Mouse (Mus musculus): ENCODE measurements around the gene Smlr1. TPM values are rescaled to one million over a fixed set of nuclear protein-coding genes. Genes with fewer than 3 reads are reported as not detected.

Gene Smlr1
- polyA plus RNA-seq, 1 experiment from 2014 or later = not detected

DNA sequence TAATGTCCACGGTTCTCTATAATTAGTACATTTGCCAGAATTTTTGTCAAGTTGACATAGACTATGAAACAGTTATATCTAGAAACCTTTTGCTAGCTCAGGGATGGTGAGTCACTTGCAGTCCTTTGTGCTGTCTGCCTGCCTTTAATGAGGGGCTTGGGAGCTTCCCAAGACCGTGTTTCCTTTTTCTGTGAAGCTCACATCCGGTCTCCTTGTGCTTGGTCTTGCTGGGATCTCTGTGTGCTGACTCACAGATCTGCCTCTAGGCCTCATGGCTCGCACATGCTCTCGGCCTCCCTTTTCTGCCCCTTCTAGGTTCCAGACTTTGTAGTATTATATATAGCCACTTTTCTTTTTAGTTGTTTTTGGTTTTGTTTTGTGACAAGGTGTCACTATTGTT lies 15.6 kb downstream of the Smlr1 start:
- no peaks in the 10 kb centered on the region for H3K9me3 ChIP-seq (ENCODE audit: control insufficient read depth, low read length)
- no peak overlapping the region for H3K9ac ChIP-seq (ENCODE audit: low read depth, low read length)
- no peak overlapping the region for H3K4me2 ChIP-seq (ENCODE audit: low read length)
- no peaks in the 10 kb centered on the region for H3K4me1 ChIP-seq (ENCODE audit: control insufficient read depth, insufficient read depth, low read depth, low read length)
- H3K36me3 ChIP-seq (ENCODE audit: control insufficient read depth, insufficient read depth, low read length) = peaks cover 2% of the 10 kb centered on the region; the same call in 1 of the 2 replicates
- no peak overlapping the region for H3K4me3 ChIP-seq (ENCODE audit: low read length)
- no peaks in the 10 kb centered on the region for H3K27me3 ChIP-seq (replicated peaks; ENCODE audit: control insufficient read depth, insufficient read depth, low read length)
- 81% methylated on average over 5 of the region's 5 CpGs for WGBS
- H3K27ac ChIP-seq (ENCODE audit: low read depth, low read length) = no peak overlapping the region
- no peak for ATAC-seq

DNA sequence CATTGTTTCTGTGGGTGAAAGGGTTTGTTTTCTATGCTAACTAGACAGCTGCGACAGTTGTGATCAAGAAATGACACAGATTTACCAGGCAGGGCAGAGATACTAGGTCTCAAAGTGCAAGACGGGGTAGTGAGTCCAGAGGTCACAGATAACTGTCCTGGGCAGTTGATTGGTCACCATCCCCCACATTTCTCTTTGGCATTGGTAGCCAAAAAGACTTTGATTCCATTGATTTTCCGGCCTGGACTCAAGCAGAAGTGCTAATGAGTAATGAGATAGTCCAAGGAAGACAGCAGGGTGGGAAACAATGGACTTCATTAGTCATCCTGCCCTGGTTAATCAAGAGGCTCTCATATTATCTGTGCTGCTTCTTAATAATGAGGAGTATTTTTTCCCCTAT lies 16.1 kb downstream of the Smlr1 start:
- H3K4me2 ChIP-seq (ENCODE audit: low read length) = no peak overlapping the region
- no peaks in the 10 kb centered on the region for H3K4me1 ChIP-seq (ENCODE audit: control insufficient read depth, insufficient read depth, low read depth, low read length)
- WGBS = 62% methylated on average over 3 of the region's 3 CpGs
- H3K9ac ChIP-seq (ENCODE audit: low read depth, low read length) = no peak overlapping the region
- no peaks in the 10 kb centered on the region for H3K9me3 ChIP-seq (ENCODE audit: control insufficient read depth, low read length)
- H3K4me3 ChIP-seq (ENCODE audit: low read length) = no peak overlapping the region
- no peak overlapping the region for H3K27ac ChIP-seq (ENCODE audit: low read depth, low read length)
- ATAC-seq = no peak
- no peaks in the 10 kb centered on the region for H3K27me3 ChIP-seq (replicated peaks; ENCODE audit: control insufficient read depth, insufficient read depth, low read length)
- peaks cover 2% of the 10 kb centered on the region; the same call in 1 of the 2 replicates for H3K36me3 ChIP-seq (ENCODE audit: control insufficient read depth, insufficient read depth, low read length)

DNA sequence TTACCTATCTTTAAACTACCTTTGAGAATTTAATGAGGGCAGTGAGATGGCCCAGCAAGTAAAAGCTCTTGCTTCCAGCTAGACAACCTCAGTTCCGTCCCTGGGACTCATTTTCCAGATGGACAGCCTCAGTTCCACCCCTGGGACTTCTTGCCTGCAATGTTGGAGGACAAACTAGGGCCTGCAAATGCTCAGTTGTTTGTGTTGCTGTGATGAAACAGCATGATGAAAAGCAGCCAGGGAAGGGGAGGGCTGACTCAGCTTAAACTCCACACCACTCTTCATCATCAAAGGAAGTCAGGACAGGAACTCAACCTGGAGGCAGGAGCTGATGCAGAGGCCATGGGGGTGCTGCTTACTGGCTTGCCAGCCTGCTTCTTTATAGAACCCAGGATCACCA lies 22.2 kb downstream of the Smlr1 start:
- 60% methylated on average over 1 of the region's 1 CpGs for WGBS
- Histone ChIP-seq H3K36me3 (ENCODE audit: control insufficient read depth, insufficient read depth, low read length) (peaks cover 2% of the 10 kb centered on the region; the same call in 1 of the 2 replicates), H3K4me3 (ENCODE audit: low read length) (no peak overlapping the region), H3K9ac (ENCODE audit: low read depth, low read length) (no peak overlapping the region), H3K4me1 (ENCODE audit: control insufficient read depth, insufficient read depth, low read depth, low read length) (no peaks in the 10 kb centered on the region), H3K4me2 (ENCODE audit: low read length) (no peak overlapping the region), H3K27ac (ENCODE audit: low read depth, low read length) (no peak overlapping the region), H3K9me3 (ENCODE audit: control insufficient read depth, low read length) (no peaks in the 10 kb centered on the region), H3K27me3 (replicated peaks; ENCODE audit: control insufficient read depth, insufficient read depth, low read length) (no peaks in the 10 kb centered on the region)
- ATAC-seq = no peak

DNA sequence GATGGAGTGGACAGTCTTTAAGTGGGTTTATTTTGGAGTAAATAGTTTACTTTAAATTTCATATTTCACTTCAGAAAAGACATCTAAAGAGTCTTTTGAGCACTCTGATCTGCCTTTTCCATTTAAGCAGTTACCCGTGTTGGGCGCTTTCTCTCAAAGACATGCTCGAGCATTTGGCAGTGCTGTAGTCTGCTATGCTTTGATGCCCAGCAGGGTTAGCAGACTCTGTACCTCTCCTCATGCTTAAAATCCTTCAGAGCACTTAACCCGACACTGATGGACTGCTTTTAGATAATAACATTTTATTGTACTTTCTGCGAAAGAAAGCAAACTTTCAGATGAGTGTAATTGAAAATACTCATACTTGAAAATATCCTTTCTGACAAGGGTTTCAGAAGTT lies 32.8 kb downstream of the Smlr1 start:
- H3K36me3 ChIP-seq (ENCODE audit: control insufficient read depth, insufficient read depth, low read length) = no peaks in the 10 kb centered on the region; the same call in 1 of the 2 replicates
- H3K9ac ChIP-seq (ENCODE audit: low read depth, low read length) = no peak overlapping the region
- no peaks in the 10 kb centered on the region for H3K4me1 ChIP-seq (ENCODE audit: control insufficient read depth, insufficient read depth, low read depth, low read length)
- H3K4me2 ChIP-seq (ENCODE audit: low read length) = no peak overlapping the region
- no peaks in the 10 kb centered on the region for H3K9me3 ChIP-seq (ENCODE audit: control insufficient read depth, low read length)
- ATAC-seq = no peak
- no peak overlapping the region for H3K4me3 ChIP-seq (ENCODE audit: low read length)
- no peak overlapping the region for H3K27ac ChIP-seq (ENCODE audit: low read depth, low read length)
- H3K27me3 ChIP-seq (replicated peaks; ENCODE audit: control insufficient read depth, insufficient read depth, low read length) = no peaks in the 10 kb centered on the region
- 90% methylated on average over 5 of the region's 5 CpGs for WGBS

DNA sequence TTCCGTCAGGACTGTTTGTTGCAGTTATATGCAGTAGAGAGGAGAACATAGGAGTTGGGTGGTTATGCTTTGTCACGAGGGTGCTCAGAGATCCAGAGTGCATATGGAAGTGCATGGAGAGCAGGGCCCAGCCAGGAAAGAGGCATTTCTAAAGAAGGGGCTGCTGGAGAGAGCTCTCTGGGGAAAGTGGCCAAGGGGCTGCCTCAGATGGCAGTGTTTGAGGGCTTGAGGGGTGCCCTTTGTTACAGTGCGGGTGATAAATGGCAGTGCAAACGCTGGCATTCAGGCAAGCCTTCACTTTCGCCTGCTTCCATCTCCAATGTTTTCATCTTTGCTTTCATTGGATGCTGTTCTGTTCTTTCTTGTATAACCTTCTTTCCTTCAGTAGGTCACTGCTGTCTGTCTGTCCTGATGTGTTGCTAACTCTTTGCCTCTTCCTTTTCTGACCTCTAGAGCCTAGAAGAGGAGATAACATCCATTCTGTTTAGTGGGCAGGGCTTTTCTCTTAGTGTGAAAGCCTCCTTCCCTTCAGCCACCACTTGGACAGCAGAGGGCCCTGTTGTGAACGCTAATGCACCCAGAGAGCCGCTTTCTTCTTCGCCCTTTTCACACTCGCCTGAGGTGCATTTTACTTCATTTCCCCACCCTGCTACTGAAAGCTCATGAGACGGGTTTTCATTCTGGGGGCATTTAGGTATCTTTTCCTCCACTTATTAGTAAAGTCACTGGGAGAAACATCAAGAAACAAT lies 36.6 kb downstream of the Smlr1 start:
- Histone ChIP-seq H3K36me3 (ENCODE audit: control insufficient read depth, insufficient read depth, low read length) (no peaks in the 10 kb centered on the region), H3K27ac (ENCODE audit: low read depth, low read length) (no peak overlapping the region), H3K27me3 (replicated peaks; ENCODE audit: control insufficient read depth, insufficient read depth, low read length) (no peaks in the 10 kb centered on the region), H3K4me3 (ENCODE audit: low read length) (no peak overlapping the region), H3K4me2 (ENCODE audit: low read length) (no peak overlapping the region), H3K4me1 (ENCODE audit: control insufficient read depth, insufficient read depth, low read depth, low read length) (no peaks in the 10 kb centered on the region), H3K9me3 (ENCODE audit: control insufficient read depth, low read length) (no peaks in the 10 kb centered on the region), H3K9ac (ENCODE audit: low read depth, low read length) (no peak overlapping the region; the same call in 1 of the 2 replicates)
- ATAC-seq = peak; percentile 72
- WGBS = 46% methylated on average over 10 of the region's 10 CpGs

DNA sequence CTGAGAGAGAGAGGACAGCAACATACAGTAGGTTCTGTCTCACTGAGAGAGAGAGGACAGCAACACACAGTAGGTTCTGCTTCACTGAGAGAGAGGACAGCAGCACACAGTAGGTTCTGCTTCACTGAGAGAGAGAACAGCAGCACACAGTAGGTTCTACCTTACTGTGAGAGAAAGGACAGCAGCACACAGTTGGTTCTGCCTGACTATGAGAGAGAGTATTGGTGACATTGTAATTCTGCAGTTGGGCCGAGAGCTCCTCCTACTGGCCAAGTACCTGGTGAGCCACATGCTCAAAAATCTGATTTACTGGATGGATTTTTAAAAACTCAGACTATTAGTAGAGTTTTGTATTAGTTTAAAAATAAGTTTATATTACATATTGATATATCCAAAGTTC lies 47.6 kb downstream of the Smlr1 start:
- Histone ChIP-seq H3K9ac (ENCODE audit: low read depth, low read length) (no peak overlapping the region), H3K9me3 (ENCODE audit: control insufficient read depth, low read length) (no peaks in the 10 kb centered on the region), H3K27me3 (replicated peaks; ENCODE audit: control insufficient read depth, insufficient read depth, low read length) (no peaks in the 10 kb centered on the region; the same call in 1 of the 2 replicates), H3K4me1 (ENCODE audit: control insufficient read depth, insufficient read depth, low read depth, low read length) (no peaks in the 10 kb centered on the region), H3K27ac (ENCODE audit: low read depth, low read length) (no peak overlapping the region), H3K4me2 (ENCODE audit: low read length) (no peak overlapping the region), H3K4me3 (ENCODE audit: low read length) (no peak overlapping the region), H3K36me3 (ENCODE audit: control insufficient read depth, insufficient read depth, low read length) (no peaks in the 10 kb centered on the region)
- peak; percentile 76; the same call in 1 of the 2 replicates for ATAC-seq
- 26% methylated on average over 1 of the region's 1 CpGs for WGBS

DNA sequence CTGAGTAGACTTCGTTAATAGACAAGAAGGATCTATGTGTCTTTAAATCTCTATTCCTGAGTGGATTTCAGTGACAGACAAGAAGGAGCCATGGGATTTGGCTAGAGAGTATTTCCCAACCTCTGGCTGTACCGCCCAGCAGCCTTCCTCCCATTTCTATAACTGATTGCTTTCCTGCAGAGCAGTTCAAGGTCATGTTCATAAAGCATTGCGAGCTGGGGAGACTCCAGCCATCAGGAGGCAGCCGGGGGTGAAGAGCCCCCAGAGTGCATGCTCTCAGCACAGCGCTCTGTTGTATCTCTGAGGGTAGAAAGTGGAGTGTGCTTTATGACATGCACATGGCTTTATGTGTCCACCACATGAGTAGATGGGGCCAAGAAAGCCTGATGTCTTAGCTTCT lies 53.3 kb downstream of the Smlr1 start:
- no peaks in the 10 kb centered on the region for H3K4me1 ChIP-seq (ENCODE audit: control insufficient read depth, insufficient read depth, low read depth, low read length)
- no peaks in the 10 kb centered on the region for H3K36me3 ChIP-seq (ENCODE audit: control insufficient read depth, insufficient read depth, low read length)
- H3K9ac ChIP-seq (ENCODE audit: low read depth, low read length) = no peak overlapping the region
- no peaks in the 10 kb centered on the region for H3K9me3 ChIP-seq (ENCODE audit: control insufficient read depth, low read length)
- H3K4me2 ChIP-seq (ENCODE audit: low read length) = no peak overlapping the region
- H3K27ac ChIP-seq (ENCODE audit: low read depth, low read length) = no peak overlapping the region
- ATAC-seq = no peak
- no peak overlapping the region for H3K4me3 ChIP-seq (ENCODE audit: low read length)
- no peaks in the 10 kb centered on the region for H3K27me3 ChIP-seq (replicated peaks; ENCODE audit: control insufficient read depth, insufficient read depth, low read length)
- WGBS = 58% methylated on average over 5 of the region's 5 CpGs

DNA sequence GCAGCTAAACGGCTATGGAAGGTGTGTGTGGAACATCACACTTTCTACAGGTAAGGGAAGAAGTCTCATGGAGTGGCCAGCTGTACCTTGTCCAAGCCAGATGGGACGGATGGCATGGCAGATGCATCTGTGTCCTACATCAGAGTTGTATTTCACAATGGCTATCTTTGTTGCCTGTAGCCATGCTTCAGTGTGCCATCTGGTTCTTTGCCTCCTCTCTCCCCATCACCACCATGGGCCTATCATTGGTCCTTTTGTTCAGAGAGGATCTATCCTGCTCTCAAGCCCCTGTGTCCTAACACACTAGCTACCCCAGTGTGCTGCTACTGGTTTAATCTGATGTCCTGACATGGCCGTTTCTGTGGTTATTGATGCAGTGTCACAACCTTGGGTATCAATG lies 56.4 kb downstream of the Smlr1 start:
- 94% methylated on average over 3 of the region's 3 CpGs for WGBS
- no peak overlapping the region for H3K4me3 ChIP-seq (ENCODE audit: low read length)
- no peaks in the 10 kb centered on the region for H3K4me1 ChIP-seq (ENCODE audit: control insufficient read depth, insufficient read depth, low read depth, low read length)
- no peak for ATAC-seq
- no peaks in the 10 kb centered on the region for H3K9me3 ChIP-seq (ENCODE audit: control insufficient read depth, low read length)
- H3K9ac ChIP-seq (ENCODE audit: low read depth, low read length) = no peak overlapping the region
- H3K4me2 ChIP-seq (ENCODE audit: low read length) = no peak overlapping the region
- no peak overlapping the region for H3K27ac ChIP-seq (ENCODE audit: low read depth, low read length)
- no peaks in the 10 kb centered on the region for H3K27me3 ChIP-seq (replicated peaks; ENCODE audit: control insufficient read depth, insufficient read depth, low read length)
- no peaks in the 10 kb centered on the region for H3K36me3 ChIP-seq (ENCODE audit: control insufficient read depth, insufficient read depth, low read length)
